Mouse (Mus musculus) hindbrain, postnatal 0 days (tissue): ENCODE data around the gene Map4k5. TPM values are rescaled to one million over a fixed set of nuclear protein-coding genes. Genes with fewer than 3 reads are reported as not detected.
A peak's percentile ranks its signal among the peaks of the same experiment; 100 is the strongest.

Source experiments
- ATAC-seq: fragments of 200-750 bp; cut with Nextera tagmentation; 2 replicates; pipeline ENCODE4 v1.8.0; 2017; ENCODE audit warnings: mild to moderate bottlenecking, moderate TSS enrichment, moderate library complexity
- DNase-seq: peaks from one replicate; pipeline ENCODE4 v3.0.0-alpha.2; 2015; ENCODE audit warnings: low spot score
- H3K27ac ChIP-seq: fragments of 300-500 bp; sonication (generic); 2 replicates; pipeline ENCODE4 v1.5.1; 2014; ENCODE audit warnings: mild to moderate bottlenecking
- H3K27me3 ChIP-seq: fragments of 300-500 bp; sonication (generic); 2 replicates; pipeline ENCODE4 v1.6.1; 2014; ENCODE audit warnings: low read length, mixed read lengths; ENCODE audit not compliant: insufficient read depth
- H3K36me3 ChIP-seq: fragments of 300-500 bp; sonication (generic); 2 replicates; pipeline ENCODE4 v1.6.1; 2014; ENCODE audit warnings: low read length, mixed read lengths; ENCODE audit not compliant: insufficient read depth
- H3K4me1 ChIP-seq: fragments of 300-500 bp; sonication (generic); 2 replicates; pipeline ENCODE4 v1.6.1; 2014; ENCODE audit warnings: antibody characterized with exemption, low read length, mixed read lengths; ENCODE audit not compliant: insufficient read depth
- H3K4me2 ChIP-seq: fragments of 300-500 bp; sonication (generic); 2 replicates; pipeline ENCODE4 v1.6.1; 2014; ENCODE audit warnings: low read depth, mild to moderate bottlenecking, low read length, moderate library complexity, mixed read lengths
- H3K4me3 ChIP-seq: fragments of 300-500 bp; sonication (generic); 2 replicates; pipeline ENCODE4 v1.5.1; 2014; ENCODE audit warnings: low read length
- H3K9ac ChIP-seq: fragments of 300-500 bp; sonication (generic); replicated peaks from 2 replicates; pipeline ENCODE4 v1.6.1; 2014; ENCODE audit warnings: mild to moderate bottlenecking, low read length, moderate library complexity, mixed read lengths
- H3K9me3 ChIP-seq: fragments of 300-500 bp; sonication (generic); 2 replicates; pipeline ENCODE4 v1.6.1; 2016; ENCODE audit warnings: low read length, mixed read lengths
- CTCF ChIP-seq: IDR thresholded peaks from 2 replicates; pipeline ENCODE4 v1.5.1; 2016; ENCODE audit warnings: antibody characterized with exemption, control low read depth, low read depth
- WGBS: fragments of 180-500 bp; shearing (Covaris S2); extraction: QIAGEN DNeasy Blood & Tissue Kit; methylation state at CpG from one replicate; pipeline ENCODE4 v1.1.7; 2014; 5-methylcytosine and 5-hydroxymethylcytosine counted together
- microRNA counts: library from miRNA; unstranded; fragments of <30 nt; microRNA quantifications from one replicate; lab custom pipeline; 2015
- microRNA-seq, 2 experiments: library from miRNA; unstranded; fragments of <30 nt; microRNA quantifications; one replicate each; pipeline ENCODE4; 2016
- polyA plus RNA-seq: library from polyadenylated mRNA; unstranded; fragments of >200 nt; fragmentation: Nextera tagmentation; extraction: Ambion mirVana; gene quantifications from 2 replicates; pipeline ENCODE4 v1.2.1, GENCODE M21; 2015
- total RNA-seq: library from RNA; depleted of rRNA; stranded (reverse); fragments of >200 nt; gene quantifications from 2 replicates; pipeline ENCODE4 v1.2.3, GENCODE M21; 2014; rRNA removed

The Map4k5 gene
- total and polyA plus RNA-seq, 2 experiments from 2014 or later, result 17.1 to 32.3 TPM

- H3K9me3 ChIP-seq, result no peaks in the 10 kb centered on the region
- H3K27ac ChIP-seq, result no peak overlapping the region
- ATAC-seq, result no peak
- H3K4me1 ChIP-seq, result 0 out of 2 replicates have a peak, but pooled peaks cover 5% of the 10 kb centered on the region
- no peak for TF ChIP-seq CTCF
- no peak overlapping the region for H3K4me2 ChIP-seq
- H3K4me3 ChIP-seq, result no peak overlapping the region
- H3K9ac ChIP-seq, result no peak overlapping the region
- no peaks in the 10 kb centered on the region for H3K36me3 ChIP-seq
- H3K27me3 ChIP-seq, result no peaks in the 10 kb centered on the region
- no peak for DNase-seq
- 58% methylated on average over 7 of the region's 7 CpGs for WGBS
Measured at GRCm38 (mm10) chr12:69759267-69759885, 133.6 kb downstream of the Map4k5 start.

GRCm38 (mm10) chr12:69758221-69759185 lies 134.5 kb downstream of the Map4k5 start:
- no peak for TF ChIP-seq CTCF
- Histone ChIP-seq H3K9ac (no peak overlapping the region; the same call in none of the 2 replicates), H3K9me3 (no peaks in the 10 kb centered on the region), H3K36me3 (no peaks in the 10 kb centered on the region), H3K27me3 (no peaks in the 10 kb centered on the region), H3K4me1 (0 out of 2 replicates have a peak, but pooled peaks cover 5% of the 10 kb centered on the region), H3K4me3 (peak overlapping the region; percentile 13), H3K4me2 (peak overlapping the region; percentile 51), H3K27ac (peak overlapping the region; percentile 58; the same call in 1 of the 2 replicates)
- DNase-seq, result peak; percentile 24
- ATAC-seq, result 0 out of 2 replicates have a peak, but pooled peaks have one; percentile 5
- 14% methylated on average over 22 of the region's 22 CpGs for WGBS

DNA sequence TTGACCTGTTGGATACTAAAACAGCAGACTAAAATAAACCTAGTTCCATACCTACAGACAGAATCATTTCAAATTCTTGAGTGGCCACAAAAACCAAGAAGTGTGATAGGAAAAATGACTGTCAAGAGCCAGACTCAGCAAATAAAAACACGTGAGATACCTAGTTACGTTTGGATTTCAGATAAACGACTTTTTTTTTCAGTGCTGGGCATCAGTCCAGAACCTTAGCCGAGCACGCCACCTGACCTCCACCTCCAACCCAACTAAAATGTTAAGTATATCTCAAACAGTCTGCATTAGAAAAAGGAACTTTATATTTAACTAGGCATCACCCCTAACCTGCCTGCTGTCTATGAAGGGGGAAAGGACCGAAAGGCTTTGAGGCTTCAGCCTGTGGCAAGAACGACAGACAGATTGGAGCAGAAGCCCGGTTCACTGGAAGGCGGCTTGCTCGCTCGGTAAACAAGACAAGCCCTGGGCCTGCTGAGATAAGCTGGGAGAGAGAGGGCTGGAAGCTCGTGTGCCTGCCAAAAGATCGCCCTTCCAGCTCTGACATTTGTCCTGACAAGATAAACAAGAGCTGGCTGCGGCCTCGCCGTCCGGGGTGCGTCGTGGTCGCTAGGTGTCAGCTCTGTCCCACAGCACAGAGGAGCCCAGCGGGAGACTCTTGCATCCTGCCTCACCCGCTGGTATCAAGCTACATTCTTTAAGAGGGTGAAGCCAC lies 135.4 kb downstream of the Map4k5 start:
- ATAC-seq (peak; percentile 84), DNase-seq (peak; percentile 87)
- Histone ChIP-seq H3K4me1 (0 out of 2 replicates have a peak, but pooled peaks cover 5% of the 10 kb centered on the region), H3K4me3 (peak overlapping the region; percentile 13; the same call in 1 of the 2 replicates), H3K36me3 (no peaks in the 10 kb centered on the region), H3K4me2 (peak overlapping the region; percentile 51), H3K9ac (no peak overlapping the region), H3K9me3 (no peaks in the 10 kb centered on the region), H3K27me3 (no peaks in the 10 kb centered on the region), H3K27ac (peak overlapping the region; percentile 58; the same call in 1 of the 2 replicates)
- peak; percentile 77 for TF ChIP-seq CTCF
- WGBS, result 13% methylated on average over 22 of the region's 22 CpGs

GRCm38 (mm10) chr12:69756015-69756414 lies 137.0 kb downstream of the Map4k5 start:
- H3K4me3 ChIP-seq, result no peak overlapping the region
- ATAC-seq, result no peak
- 77% methylated on average over 5 of the region's 5 CpGs for WGBS

GRCm38 (mm10) chr12:69753936-69754335 lies 139.1 kb downstream of the Map4k5 start:
- no peak for DNase-seq
- Histone ChIP-seq H3K27me3 (no peaks in the 10 kb centered on the region), H3K9me3 (no peaks in the 10 kb centered on the region), H3K4me3 (no peak overlapping the region), H3K4me1 (0 out of 2 replicates have a peak, but pooled peaks cover 5% of the 10 kb centered on the region), H3K9ac (no peak overlapping the region), H3K27ac (no peak overlapping the region), H3K36me3 (no peaks in the 10 kb centered on the region), H3K4me2 (no peak overlapping the region)
- WGBS, result 76% methylated on average over 5 of the region's 5 CpGs
- no peak for TF ChIP-seq CTCF
- no peak for ATAC-seq

More at GRCm38 (mm10) chr12:69756015-69756414, 137.0 kb downstream of the Map4k5 start:
- Histone ChIP-seq H3K9me3 (no peaks in the 10 kb centered on the region), H3K4me1 (0 out of 2 replicates have a peak, but pooled peaks cover 5% of the 10 kb centered on the region), H3K9ac (no peak overlapping the region), H3K4me2 (no peak overlapping the region), H3K27me3 (no peaks in the 10 kb centered on the region), H3K36me3 (no peaks in the 10 kb centered on the region), H3K27ac (no peak overlapping the region)
- no peak for DNase-seq
- no peak for TF ChIP-seq CTCF

MicroRNAs within 50 kb of the gene (microRNA counts, 519-probe panel; counts per million panel counts)
- microRNA mmu-miR-681 (lab: Ali Mortazavi, UCI), result not detected

Small RNA genes within 50 kb of the gene (microRNA-seq; reads per million reads assigned to microRNA genes)
- 0 reads per million in 2 experiments for gene Mir681

Other genes starting within 250 kb of the Map4k5 start
- 27.3 and 35.0 TPM in 2 replicates for gene Sos2, start 211.3 kb downstream of the Map4k5 start, total RNA-seq
- 7.6 and 9.2 TPM in 2 replicates for gene Sos2, start 211.3 kb downstream of the Map4k5 start, polyA plus RNA-seq
- 10.5 and 12.2 TPM in 2 replicates for gene L2hgdh, start 168.3 kb downstream of the Map4k5 start, total RNA-seq
- 10.2 and 11.0 TPM in 2 replicates for gene L2hgdh, start 168.3 kb downstream of the Map4k5 start, polyA plus RNA-seq
- 24.5 and 33.5 TPM in 2 replicates for gene Atp5s, start 168.2 kb downstream of the Map4k5 start, total RNA-seq
- 34.3 and 38.9 TPM in 2 replicates for gene Atp5s, start 168.2 kb downstream of the Map4k5 start, polyA plus RNA-seq
- gene Cdkl1, start 101.9 kb downstream of the Map4k5 start, total RNA-seq, result 28.3 and 51.5 TPM in 2 replicates
- gene Cdkl1, start 101.9 kb downstream of the Map4k5 start, polyA plus RNA-seq, result 20.2 and 26.7 TPM in 2 replicates
- gene Atl1, start 586 bp downstream of the Map4k5 start, total RNA-seq, result 130 and 143 TPM in 2 replicates
- 145 and 151 TPM in 2 replicates for gene Atl1, start 586 bp downstream of the Map4k5 start, polyA plus RNA-seq
- gene Sav1, start 93.8 kb upstream of the Map4k5 start, total RNA-seq, result 15.6 and 20.8 TPM in 2 replicates
- gene Sav1, start 93.8 kb upstream of the Map4k5 start, polyA plus RNA-seq, result 2.4 and 2.5 TPM in 2 replicates
- 18.9 and 24.2 TPM in 2 replicates for gene Nin, start 220.5 kb upstream of the Map4k5 start, total RNA-seq
- gene Nin, start 220.5 kb upstream of the Map4k5 start, polyA plus RNA-seq, result 6.1 and 6.2 TPM in 2 replicates